Mouse (Mus musculus): Measurements from ENCODE around the gene Vamp5. TPM values are rescaled to one million over a fixed set of nuclear protein-coding genes. Genes with fewer than 3 reads are reported as not detected.

Gene Vamp5
- polyA plus RNA-seq, 1 experiment from 2014 or later, result 12.0 TPM

GRCm38 (mm10) chr6:72396837-72397251 is 16.6 kb upstream of the Vamp5 start:
- Histone ChIP-seq H3K27me3 (ENCODE audit: control insufficient read depth, insufficient read depth, low read depth, low read length) (no peaks in the 10 kb centered on the region; the same call in 1 of the 2 replicates), H3K27ac (ENCODE audit: low read length) (no peak overlapping the region), H3K4me1 (ENCODE audit: control insufficient read depth, insufficient read depth, low read length) (no peaks in the 10 kb centered on the region), H3K4me2 (ENCODE audit: low read length) (no peak overlapping the region), H3K4me3 (ENCODE audit: low read depth, low read length) (no peak overlapping the region), H3K36me3 (ENCODE audit: control insufficient read depth, insufficient read depth, low read length) (no peaks in the 10 kb centered on the region), H3K9ac (ENCODE audit: low read depth, low read length) (no peak overlapping the region), H3K9me3 (replicated peaks; ENCODE audit: control insufficient read depth, low read length, poor library complexity, severe bottlenecking) (no peaks in the 10 kb centered on the region)
- WGBS, result 79% methylated on average over 10 of the region's 10 CpGs
- ATAC-seq, result no peak

DNA sequence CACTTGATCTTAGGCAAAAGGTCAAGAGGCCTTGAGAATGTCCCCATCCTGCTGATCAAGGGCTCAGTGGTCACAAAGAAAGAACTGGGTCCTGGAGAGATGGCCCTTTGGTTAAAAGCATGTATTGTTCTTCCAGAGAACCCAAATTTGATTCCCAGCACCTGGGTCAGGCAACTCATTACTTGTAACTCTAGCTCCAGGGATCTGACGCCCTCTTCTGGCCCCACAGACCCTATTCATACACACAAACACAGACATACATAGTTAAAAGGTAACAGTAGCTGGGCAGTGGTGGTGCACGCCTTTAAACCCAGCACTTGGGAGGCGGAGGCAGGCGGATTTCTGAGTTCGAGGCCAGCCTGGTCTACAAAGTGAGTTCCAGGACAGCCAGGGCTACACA is 12.1 kb upstream of the Vamp5 start:
- peaks cover 15% of the 10 kb centered on the region for H3K27me3 ChIP-seq (ENCODE audit: control insufficient read depth, insufficient read depth, low read depth, low read length)
- H3K9me3 ChIP-seq (replicated peaks; ENCODE audit: control insufficient read depth, low read length, poor library complexity, severe bottlenecking), result no peaks in the 10 kb centered on the region
- H3K9ac ChIP-seq (ENCODE audit: low read depth, low read length), result no peak overlapping the region
- H3K4me3 ChIP-seq (ENCODE audit: low read depth, low read length), result no peak overlapping the region
- WGBS, result 89% methylated on average over 5 of the region's 5 CpGs
- no peak overlapping the region for H3K27ac ChIP-seq (ENCODE audit: low read length)
- H3K36me3 ChIP-seq (ENCODE audit: control insufficient read depth, insufficient read depth, low read length), result no peaks in the 10 kb centered on the region
- 0 out of 2 replicates have a peak, but pooled peaks cover 3% of the 10 kb centered on the region for H3K4me1 ChIP-seq (ENCODE audit: control insufficient read depth, insufficient read depth, low read length)
- no peak overlapping the region for H3K4me2 ChIP-seq (ENCODE audit: low read length)
- no peak for ATAC-seq

DNA sequence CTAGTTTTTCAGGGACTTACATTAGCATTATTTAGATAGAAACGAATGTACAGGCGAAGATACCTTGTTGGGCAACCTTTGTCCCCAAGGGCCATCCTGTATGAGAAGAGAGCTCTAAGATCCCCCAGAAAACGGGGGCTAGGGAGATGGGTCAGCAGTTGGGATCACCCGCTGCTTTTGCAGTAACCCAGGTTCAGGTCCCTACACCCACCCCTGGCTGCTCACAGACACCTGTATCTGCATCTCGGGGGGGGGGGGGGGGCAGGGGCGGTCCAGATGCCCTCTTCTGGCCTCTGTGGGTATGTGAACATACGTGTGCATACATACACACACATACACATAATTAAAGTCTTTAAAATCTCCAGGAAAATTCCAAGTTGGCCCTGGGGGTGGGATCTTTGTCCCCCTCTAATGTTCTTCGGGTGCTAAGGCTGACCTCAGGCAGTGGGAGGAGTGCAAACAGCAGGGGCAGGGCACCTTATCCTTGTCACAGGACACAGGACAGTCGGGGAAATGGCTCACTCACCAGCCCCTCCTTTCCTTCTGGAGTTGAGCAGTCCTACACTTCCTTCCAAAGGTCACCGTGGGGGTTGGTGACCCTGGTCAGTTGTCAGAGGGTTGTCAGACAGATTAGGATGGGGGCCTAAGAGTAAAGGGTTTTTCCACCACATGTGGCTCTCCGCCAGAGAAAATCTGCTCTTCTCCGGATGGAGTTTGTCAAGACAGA is 10.7 kb upstream of the Vamp5 start:
- Histone ChIP-seq H3K9ac (ENCODE audit: low read depth, low read length) (no peak overlapping the region), H3K4me1 (ENCODE audit: control insufficient read depth, insufficient read depth, low read length) (0 out of 2 replicates have a peak, but pooled peaks cover 3% of the 10 kb centered on the region), H3K27me3 (ENCODE audit: control insufficient read depth, insufficient read depth, low read depth, low read length) (peaks cover 15% of the 10 kb centered on the region), H3K36me3 (ENCODE audit: control insufficient read depth, insufficient read depth, low read length) (no peaks in the 10 kb centered on the region), H3K4me3 (ENCODE audit: low read depth, low read length) (peak overlapping the region; percentile 24; the same call in 1 of the 2 replicates), H3K27ac (ENCODE audit: low read length) (no peak overlapping the region), H3K9me3 (replicated peaks; ENCODE audit: control insufficient read depth, low read length, poor library complexity, severe bottlenecking) (no peaks in the 10 kb centered on the region), H3K4me2 (ENCODE audit: low read length) (peak overlapping the region; percentile 40)
- no peak for ATAC-seq
- 18% methylated on average over 11 of the region's 12 CpGs for WGBS

GRCm38 (mm10) chr6:72389941-72390771 is 9.9 kb upstream of the Vamp5 start, which contains the start of gene Vamp8:
Vamp8 (minus strand) TSS chr6:72390703.
- WGBS, result 2% methylated on average over 33 of the region's 33 CpGs
- ATAC-seq, result no peak

DNA sequence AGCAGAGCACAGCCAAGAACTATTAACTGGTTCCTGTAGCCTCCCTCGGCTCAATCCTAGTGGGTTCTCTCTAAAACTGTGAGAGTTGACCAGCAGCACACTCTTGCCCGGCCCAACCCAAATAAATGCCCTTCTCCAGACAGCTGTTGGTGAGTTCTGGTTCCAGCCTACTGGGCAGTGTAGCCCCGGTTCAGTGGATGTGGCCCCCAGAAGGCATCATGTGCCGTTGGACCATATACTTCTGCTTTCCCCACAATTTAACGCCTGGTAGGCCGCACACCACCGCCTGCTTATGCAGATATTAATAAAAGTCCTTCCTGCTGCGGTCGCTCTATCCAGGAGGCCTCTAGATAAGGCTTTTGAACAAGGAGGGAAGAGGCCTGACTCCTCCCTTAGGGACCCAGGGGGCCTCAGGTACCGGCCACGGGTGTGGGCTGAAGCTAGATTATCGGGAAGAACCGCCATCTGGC is 9.2 kb upstream of the Vamp5 start:
- no peaks in the 10 kb centered on the region for H3K9me3 ChIP-seq (replicated peaks; ENCODE audit: control insufficient read depth, low read length, poor library complexity, severe bottlenecking)
- H3K4me3 ChIP-seq (ENCODE audit: low read depth, low read length), result peak overlapping the region; percentile 24
- 0 out of 2 replicates have a peak, but pooled peaks cover 3% of the 10 kb centered on the region for H3K4me1 ChIP-seq (ENCODE audit: control insufficient read depth, insufficient read depth, low read length)
- no peak overlapping the region for H3K27ac ChIP-seq (ENCODE audit: low read length)
- peak overlapping the region; percentile 40 for H3K4me2 ChIP-seq (ENCODE audit: low read length)
- ATAC-seq, result no peak
- WGBS, result 32% methylated on average over 13 of the region's 13 CpGs
- peaks cover 15% of the 10 kb centered on the region for H3K27me3 ChIP-seq (ENCODE audit: control insufficient read depth, insufficient read depth, low read depth, low read length)
- no peaks in the 10 kb centered on the region for H3K36me3 ChIP-seq (ENCODE audit: control insufficient read depth, insufficient read depth, low read length)
- peak overlapping the region; percentile 8; the same call in 1 of the 2 replicates for H3K9ac ChIP-seq (ENCODE audit: low read depth, low read length)

More at GRCm38 (mm10) chr6:72389941-72390771, 9.9 kb upstream of the Vamp5 start, which contains the start of gene Vamp8:
- Histone ChIP-seq H3K9ac (ENCODE audit: low read depth, low read length) (peak within 1 kb of the TSS; percentile 45; the same call in 1 of the 2 replicates), H3K4me3 (ENCODE audit: low read depth, low read length) (peak within 1 kb of the TSS; percentile 24), H3K27ac (ENCODE audit: low read length) (no peak within 1 kb of the TSS), H3K4me2 (ENCODE audit: low read length) (peak within 1 kb of the TSS; percentile 40), H3K9me3 (replicated peaks; ENCODE audit: control insufficient read depth, low read length, poor library complexity, severe bottlenecking) (no peaks in the 10 kb centered on the region), H3K36me3 (ENCODE audit: control insufficient read depth, insufficient read depth, low read length) (no peaks in the 10 kb centered on the region), H3K4me1 (ENCODE audit: control insufficient read depth, insufficient read depth, low read length) (0 out of 2 replicates have a peak, but pooled peaks cover 3% of the 10 kb centered on the region), H3K27me3 (ENCODE audit: control insufficient read depth, insufficient read depth, low read depth, low read length) (peaks cover 15% of the 10 kb centered on the region)

- no peak overlapping the region for H3K9ac ChIP-seq (ENCODE audit: low read depth, low read length)
Measured at GRCm38 (mm10) chr6:72388791-72389329, 8.6 kb upstream of the Vamp5 start.

GRCm38 (mm10) chr6:72388266-72388665 is 8.0 kb upstream of the Vamp5 start:
- no peak overlapping the region for H3K4me3 ChIP-seq (ENCODE audit: low read depth, low read length)
- no peak overlapping the region for H3K27ac ChIP-seq (ENCODE audit: low read length)
- H3K9ac ChIP-seq (ENCODE audit: low read depth, low read length), result no peak overlapping the region
- H3K9me3 ChIP-seq (replicated peaks; ENCODE audit: control insufficient read depth, low read length, poor library complexity, severe bottlenecking), result no peaks in the 10 kb centered on the region
- 0 out of 2 replicates have a peak, but pooled peaks cover 3% of the 10 kb centered on the region for H3K4me1 ChIP-seq (ENCODE audit: control insufficient read depth, insufficient read depth, low read length)
- H3K4me2 ChIP-seq (ENCODE audit: low read length), result no peak overlapping the region
- H3K27me3 ChIP-seq (ENCODE audit: control insufficient read depth, insufficient read depth, low read depth, low read length), result peaks cover 15% of the 10 kb centered on the region
- no peak for ATAC-seq
- WGBS, result 80% methylated on average over 10 of the region's 10 CpGs
- H3K36me3 ChIP-seq (ENCODE audit: control insufficient read depth, insufficient read depth, low read length), result no peaks in the 10 kb centered on the region

More at GRCm38 (mm10) chr6:72388791-72389329, 8.6 kb upstream of the Vamp5 start:
- 90% methylated on average over 6 of the region's 6 CpGs for WGBS
- Histone ChIP-seq H3K27me3 (ENCODE audit: control insufficient read depth, insufficient read depth, low read depth, low read length) (peaks cover 15% of the 10 kb centered on the region), H3K36me3 (ENCODE audit: control insufficient read depth, insufficient read depth, low read length) (no peaks in the 10 kb centered on the region), H3K9me3 (replicated peaks; ENCODE audit: control insufficient read depth, low read length, poor library complexity, severe bottlenecking) (no peaks in the 10 kb centered on the region), H3K4me3 (ENCODE audit: low read depth, low read length) (no peak overlapping the region), H3K4me2 (ENCODE audit: low read length) (no peak overlapping the region), H3K4me1 (ENCODE audit: control insufficient read depth, insufficient read depth, low read length) (0 out of 2 replicates have a peak, but pooled peaks cover 3% of the 10 kb centered on the region), H3K27ac (ENCODE audit: low read length) (no peak overlapping the region)
- ATAC-seq, result no peak

- Histone ChIP-seq H3K4me3 (ENCODE audit: low read depth, low read length) (no peak overlapping the region), H3K27me3 (ENCODE audit: control insufficient read depth, insufficient read depth, low read depth, low read length) (peaks cover 15% of the 10 kb centered on the region), H3K9ac (ENCODE audit: low read depth, low read length) (no peak overlapping the region), H3K4me1 (ENCODE audit: control insufficient read depth, insufficient read depth, low read length) (0 out of 2 replicates have a peak, but pooled peaks cover 3% of the 10 kb centered on the region), H3K27ac (ENCODE audit: low read length) (no peak overlapping the region), H3K36me3 (ENCODE audit: control insufficient read depth, insufficient read depth, low read length) (no peaks in the 10 kb centered on the region), H3K4me2 (ENCODE audit: low read length) (no peak overlapping the region), H3K9me3 (replicated peaks; ENCODE audit: control insufficient read depth, low read length, poor library complexity, severe bottlenecking) (no peaks in the 10 kb centered on the region)
- 73% methylated on average over 3 of the region's 3 CpGs for WGBS
- no peak for ATAC-seq
Measured at GRCm38 (mm10) chr6:72387816-72388215, 7.5 kb upstream of the Vamp5 start.

Measured in midbrain, embryonic 16.5 days (tissue).